Mouse (Mus musculus) liver, postnatal 0 days (tissue): ENCODE data around the gene Gna13. TPM values are rescaled to one million over a fixed set of nuclear protein-coding genes. Genes with fewer than 3 reads are reported as not detected.

ENCODE experiments used
- ATAC-seq: fragments of 200-750 bp; cut with Nextera tagmentation; 2 replicates; pipeline ENCODE4 v1.8.0; 2017; ENCODE audit warnings: mild to moderate bottlenecking, moderate library complexity
- DNase-seq: peaks from one replicate; pipeline ENCODE4 v3.0.0-alpha.2; 2016
- H3K27ac ChIP-seq: fragments of 300-500 bp; sonication (generic); 2 replicates; pipeline ENCODE4 v1.5.1; 2014; ENCODE audit warnings: antibody characterized with exemption, moderate library complexity, mild to moderate bottlenecking, low read depth
- H3K27me3 ChIP-seq: fragments of 300-500 bp; sonication (generic); 2 replicates; pipeline ENCODE4 v1.6.1; 2014; ENCODE audit warnings: low read length, control low read depth, mixed read lengths; ENCODE audit not compliant: insufficient read depth
- H3K36me3 ChIP-seq: fragments of 300-500 bp; sonication (generic); replicated peaks from 2 replicates; pipeline ENCODE4 v1.6.1; 2014; ENCODE audit warnings: mild to moderate bottlenecking, control low read depth, low read length, moderate library complexity, mixed read lengths; ENCODE audit not compliant: insufficient read depth
- H3K4me1 ChIP-seq: fragments of 300-500 bp; sonication (generic); 2 replicates; pipeline ENCODE4 v1.6.1; 2014; ENCODE audit warnings: antibody characterized with exemption, mild to moderate bottlenecking, control low read depth; ENCODE audit not compliant: insufficient read depth
- H3K4me2 ChIP-seq: fragments of 300-500 bp; sonication (generic); 2 replicates; pipeline ENCODE4 v1.6.1; 2014; ENCODE audit warnings: low read depth, mild to moderate bottlenecking, low read length, moderate library complexity, mixed read lengths
- H3K4me3 ChIP-seq: fragments of 300-500 bp; sonication (generic); 2 replicates; pipeline ENCODE4 v1.5.1; 2014; ENCODE audit warnings: low read depth, low read length
- H3K9ac ChIP-seq: fragments of 300-500 bp; sonication (generic); replicated peaks from 2 replicates; pipeline ENCODE4 v1.6.1; 2014; ENCODE audit warnings: mild to moderate bottlenecking, moderate library complexity
- H3K9me3 ChIP-seq: fragments of 300-500 bp; sonication (generic); 2 replicates; pipeline ENCODE4 v1.6.1; 2016; ENCODE audit warnings: mild to moderate bottlenecking, control low read depth, low read length, mixed read lengths
- CTCF ChIP-seq: sonication (generic); IDR thresholded peaks from 2 replicates; pipeline ENCODE4 v1.5.1; 2016; ENCODE audit warnings: antibody characterized with exemption, low read depth
- EP300 ChIP-seq: IDR thresholded peaks from 2 replicates; pipeline ENCODE4 v1.6.1; 2016; ENCODE audit warnings: antibody characterized with exemption, low read depth, mild to moderate bottlenecking
- WGBS: fragments of 180-500 bp; shearing (Covaris S2); extraction: QIAGEN DNeasy Blood & Tissue Kit; methylation state at CpG from one replicate; pipeline ENCODE4 v1.1.7; 2014; ENCODE audit not compliant: insufficient replicate concordance; 5-methylcytosine and 5-hydroxymethylcytosine counted together
- polyA plus RNA-seq: library from polyadenylated mRNA; unstranded; fragments of >200 nt; fragmentation: Nextera tagmentation; extraction: Ambion mirVana; gene quantifications from 2 replicates; pipeline ENCODE4 v1.2.1, GENCODE M21; 2015

Gna13 gene
- 28.4 and 30.6 TPM in 2 replicates for polyA plus RNA-seq

GRCm38 (mm10) chr11:109362463-109363190, at the start of gene Gna13:
Gna13 (plus strand) TSS chr11:109362831.
- Histone ChIP-seq H3K4me1 (peaks cover 57% of the 10 kb centered on the region), H3K4me2 (peak within 1 kb of the TSS; percentile 91), H3K4me3 (peak within 1 kb of the TSS; percentile 96), H3K36me3 (peaks cover 15% of the 10 kb centered on the region), H3K9ac (peak within 1 kb of the TSS; percentile 80), H3K27ac (peak within 1 kb of the TSS; percentile 100), H3K27me3 (no peaks in the 10 kb centered on the region), H3K9me3 (no peaks in the 10 kb centered on the region)
- DNase-seq, result peak; percentile 94
- peak; percentile 90 for ATAC-seq
- WGBS, result under 1% methylated on average over 44 of the region's 89 CpGs
- TF ChIP-seq CTCF (no peak), EP300 (no peak)

DNA sequence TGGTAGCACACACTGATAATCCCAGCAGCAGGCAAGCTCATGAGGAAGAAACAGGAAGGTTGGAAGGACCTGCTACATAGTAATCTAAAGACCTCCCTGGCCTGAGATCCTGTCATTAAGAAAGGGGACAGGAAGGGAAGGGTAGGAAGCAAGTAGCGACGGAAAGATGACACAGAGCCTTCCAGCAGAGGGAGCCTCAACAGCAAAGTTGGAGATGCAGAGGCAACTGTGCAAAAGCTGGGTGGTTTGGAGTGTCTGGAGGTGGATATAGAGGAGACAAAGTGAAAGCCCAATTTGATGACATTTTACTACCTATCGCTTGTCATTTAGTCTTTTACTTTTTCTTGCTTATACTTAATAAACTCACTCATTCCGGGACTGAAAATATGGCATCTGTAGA, 45.7 kb upstream of the Gna13 start:
- ATAC-seq (no peak), DNase-seq (peak; percentile 29)
- Histone ChIP-seq H3K27me3 (no peaks in the 10 kb centered on the region), H3K4me3 (no peak overlapping the region), H3K4me1 (no peaks in the 10 kb centered on the region), H3K9ac (no peak overlapping the region), H3K9me3 (no peaks in the 10 kb centered on the region), H3K36me3 (no peaks in the 10 kb centered on the region), H3K4me2 (no peak overlapping the region), H3K27ac (no peak overlapping the region)
- WGBS, result 35% methylated on average over 4 of the region's 4 CpGs
- TF ChIP-seq CTCF (peak; percentile 69), EP300 (no peak)

DNA sequence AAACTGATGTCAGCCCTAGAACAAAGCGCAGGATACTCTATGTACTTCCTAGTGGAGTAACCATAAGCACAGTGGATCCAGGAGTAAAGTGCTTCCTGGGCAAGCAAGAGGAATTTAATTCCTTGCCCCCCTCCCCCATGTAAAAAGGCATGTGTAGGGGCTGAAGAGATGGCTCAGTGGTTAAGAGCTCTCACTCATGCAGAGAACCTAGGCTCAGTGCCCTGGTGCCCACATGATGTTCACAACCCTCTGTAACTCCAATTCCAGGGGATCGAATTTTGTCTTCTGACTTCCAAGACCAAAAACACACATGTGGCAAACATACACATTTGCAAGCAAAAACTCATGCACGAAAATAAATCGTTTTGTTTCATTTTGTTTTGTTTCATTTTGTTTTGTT, 43.2 kb upstream of the Gna13 start:
- Histone ChIP-seq H3K27ac (no peak overlapping the region), H3K4me2 (no peak overlapping the region), H3K36me3 (no peaks in the 10 kb centered on the region), H3K27me3 (no peaks in the 10 kb centered on the region), H3K4me3 (no peak overlapping the region), H3K4me1 (no peaks in the 10 kb centered on the region), H3K9ac (no peak overlapping the region), H3K9me3 (no peaks in the 10 kb centered on the region)
- no peak for DNase-seq
- TF ChIP-seq CTCF, result no peak
- no peak for TF ChIP-seq EP300
- WGBS, result 82% methylated on average over 4 of the region's 4 CpGs
- no peak for ATAC-seq

GRCm38 (mm10) chr11:109319946-109320345, 42.7 kb upstream of the Gna13 start:
- no peak overlapping the region for H3K27ac ChIP-seq
- no peak overlapping the region for H3K9ac ChIP-seq
- no peak overlapping the region for H3K4me2 ChIP-seq
- no peak overlapping the region for H3K4me3 ChIP-seq
- H3K27me3 ChIP-seq, result no peaks in the 10 kb centered on the region
- DNase-seq (no peak), ATAC-seq (no peak)
- no peak for TF ChIP-seq CTCF
- TF ChIP-seq EP300, result no peak
- H3K4me1 ChIP-seq, result no peaks in the 10 kb centered on the region
- H3K9me3 ChIP-seq, result no peaks in the 10 kb centered on the region
- H3K36me3 ChIP-seq, result no peaks in the 10 kb centered on the region
- WGBS, result 80% methylated on average over 5 of the region's 5 CpGs

DNA sequence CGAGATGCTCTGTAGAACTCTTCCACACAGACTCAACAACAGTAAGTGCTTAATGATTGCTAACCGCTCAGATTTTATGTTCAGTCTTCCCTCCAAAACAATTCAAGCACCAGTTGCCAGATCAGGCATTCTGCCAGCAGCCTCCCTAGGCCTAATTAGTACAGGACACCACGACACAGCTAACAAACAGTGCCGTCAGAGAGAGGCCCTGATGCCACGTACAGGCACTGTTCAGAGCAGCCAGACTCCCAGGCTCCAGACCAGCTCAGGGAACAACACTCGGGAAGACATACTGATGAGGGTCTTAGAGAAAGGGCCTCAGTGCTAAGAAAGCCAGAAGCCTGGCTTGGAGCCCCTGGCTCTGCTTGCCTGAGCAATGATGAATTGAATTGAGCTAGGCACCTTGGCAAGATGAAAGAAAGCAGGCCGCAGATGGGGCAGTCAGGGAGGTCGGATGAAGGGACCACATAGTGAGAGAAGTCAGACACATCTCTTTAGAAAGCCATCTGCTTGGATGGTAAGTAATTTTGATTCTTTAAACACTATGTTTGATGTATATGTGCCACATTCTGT, 42.2 kb upstream of the Gna13 start:
- H3K4me1 ChIP-seq, result no peaks in the 10 kb centered on the region
- ATAC-seq (no peak), DNase-seq (no peak)
- H3K4me2 ChIP-seq, result no peak overlapping the region
- no peaks in the 10 kb centered on the region for H3K27me3 ChIP-seq
- TF ChIP-seq EP300 (no peak), CTCF (no peak)
- H3K36me3 ChIP-seq, result no peaks in the 10 kb centered on the region
- 73% methylated on average over 8 of the region's 8 CpGs for WGBS
- no peak overlapping the region for H3K4me3 ChIP-seq
- H3K9ac ChIP-seq, result no peak overlapping the region
- H3K9me3 ChIP-seq, result no peaks in the 10 kb centered on the region
- H3K27ac ChIP-seq, result no peak overlapping the region

GRCm38 (mm10) chr11:109326270-109326669, 36.4 kb upstream of the Gna13 start:
- H3K9ac ChIP-seq, result no peak overlapping the region
- no peak overlapping the region for H3K4me2 ChIP-seq
- no peak for ATAC-seq
- WGBS, result 49% methylated on average over 13 of the region's 13 CpGs
- no peak overlapping the region for H3K27ac ChIP-seq
- H3K27me3 ChIP-seq, result no peaks in the 10 kb centered on the region
- no peaks in the 10 kb centered on the region for H3K4me1 ChIP-seq
- H3K36me3 ChIP-seq, result no peaks in the 10 kb centered on the region
- H3K9me3 ChIP-seq, result no peaks in the 10 kb centered on the region
- H3K4me3 ChIP-seq, result no peak overlapping the region
- TF ChIP-seq EP300, result no peak
- TF ChIP-seq CTCF, result no peak
- no peak for DNase-seq
